Mouse (Mus musculus) cerebellum, adult 2 months (tissue): Measurements from ENCODE around the gene Pmepa1.

Source experiments
- CTCF ChIP-seq: fragments of 200-500 bp; IDR thresholded peaks from 2 replicates; pipeline ENCODE4 v1.5.1; 2011; ENCODE audit warnings: low read depth, mild to moderate bottlenecking, control low read depth, low read length, moderate library complexity, borderline replicate concordance; ENCODE audit not compliant: insufficient read depth
- POLR2A ChIP-seq: fragments of 200-500 bp; IDR thresholded peaks from 2 replicates; pipeline ENCODE4 v1.6.1; 2011; ENCODE audit warnings: low read length, control low read depth, borderline replicate concordance; ENCODE audit not compliant: insufficient read depth

- no peak for TF ChIP-seq CTCF
- no peak for TF ChIP-seq POLR2A
Measured at GRCm38 (mm10) chr2:173175703-173176102, 100.6 kb downstream of the Pmepa1 start.
